Mouse (Mus musculus): Measurements from ENCODE around the gene Snx15. TPM values are rescaled to one million over a fixed set of nuclear protein-coding genes. Genes with fewer than 3 reads are reported as not detected.

Gene Snx15
- polyA plus RNA-seq, 1 experiment from 2014 or later = 23.8 TPM

DNA sequence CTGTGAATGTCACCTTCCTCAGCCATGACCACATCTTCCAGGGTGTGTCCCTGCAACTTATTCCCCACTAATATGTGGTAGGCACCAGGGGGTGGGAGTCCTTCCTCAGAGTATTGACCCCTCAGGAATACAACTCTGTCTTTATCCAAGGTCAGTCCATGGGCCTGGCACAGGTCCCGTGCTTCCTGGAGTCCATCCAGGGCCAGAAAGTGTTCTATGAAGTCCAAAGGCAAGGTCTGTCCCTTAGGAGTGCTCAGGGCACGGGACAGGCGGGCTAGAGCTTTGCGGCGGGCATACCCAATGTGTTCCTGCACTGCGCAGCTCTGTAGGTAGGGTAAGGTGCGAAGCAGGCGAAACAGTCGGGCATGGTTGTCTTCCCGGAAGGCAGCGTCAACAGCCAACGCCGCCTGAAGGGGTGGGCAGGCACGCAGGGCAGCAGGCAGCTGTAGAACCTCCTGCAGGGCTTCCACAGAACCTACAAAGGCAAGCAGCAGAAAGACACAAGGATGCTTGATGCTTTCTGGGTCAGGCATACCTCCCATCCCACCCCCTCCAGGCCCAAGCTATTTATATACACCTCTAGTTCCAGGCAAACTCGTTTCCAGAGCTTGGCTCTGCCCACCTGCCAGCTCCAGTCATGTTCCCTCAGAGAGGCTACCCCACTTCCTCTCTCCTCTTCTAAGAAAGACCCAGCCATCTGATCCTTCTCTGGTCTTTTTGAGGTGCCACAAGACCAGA lies 11.8 kb downstream of the Snx15 start:
- H3K4me3 ChIP-seq (ENCODE audit: low read depth, low read length) = 0 out of 2 replicates have a peak overlapping the region, but pooled peaks have one; percentile 81
- H3K4me1 ChIP-seq (ENCODE audit: control insufficient read depth, insufficient read depth, low read length) = peaks cover 8% of the 10 kb centered on the region
- 94% methylated on average over 15 of the region's 15 CpGs for WGBS
- H3K4me2 ChIP-seq = no peak overlapping the region
- no peak overlapping the region for H3K9ac ChIP-seq (ENCODE audit: low read length)
- H3K9me3 ChIP-seq (ENCODE audit: control insufficient read depth, low read length) = no peaks in the 10 kb centered on the region
- H3K36me3 ChIP-seq (ENCODE audit: control insufficient read depth, insufficient read depth, low read length) = peaks cover 12% of the 10 kb centered on the region; the same call in 1 of the 2 replicates
- H3K27me3 ChIP-seq (ENCODE audit: control insufficient read depth, insufficient read depth, low read length) = no peaks in the 10 kb centered on the region
- DNase-seq (ENCODE audit: low spot score, missing footprints) (peak; percentile 28), ATAC-seq (ENCODE audit: low FRiP score) (no peak)
- no peak overlapping the region for H3K27ac ChIP-seq (ENCODE audit: low read depth, low read length)

DNA sequence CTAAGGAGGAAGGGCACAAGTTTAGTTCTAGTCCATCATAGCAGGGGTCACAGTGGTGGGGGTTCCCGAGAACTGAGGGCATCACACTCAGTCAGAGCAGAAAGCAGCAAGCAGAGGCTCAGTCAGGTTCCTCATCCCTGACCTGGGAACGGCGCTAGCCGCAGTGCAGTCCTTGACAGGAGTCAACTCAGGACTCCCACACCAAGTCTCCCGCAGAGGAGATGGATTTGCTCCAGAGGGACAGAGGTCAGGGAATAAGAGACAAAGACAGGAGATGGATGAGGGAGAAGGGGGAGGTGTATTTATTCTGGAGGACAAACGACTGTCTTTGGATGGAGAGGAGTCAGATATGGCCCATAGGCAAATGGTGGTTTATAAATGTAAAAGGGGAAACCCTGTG lies 15.0 kb downstream of the Snx15 start:
- peak; percentile 69 for DNase-seq (ENCODE audit: low spot score, missing footprints)
- WGBS = 76% methylated on average over 6 of the region's 6 CpGs
- H3K9me3 ChIP-seq (ENCODE audit: control insufficient read depth, low read length) = no peaks in the 10 kb centered on the region

DNA sequence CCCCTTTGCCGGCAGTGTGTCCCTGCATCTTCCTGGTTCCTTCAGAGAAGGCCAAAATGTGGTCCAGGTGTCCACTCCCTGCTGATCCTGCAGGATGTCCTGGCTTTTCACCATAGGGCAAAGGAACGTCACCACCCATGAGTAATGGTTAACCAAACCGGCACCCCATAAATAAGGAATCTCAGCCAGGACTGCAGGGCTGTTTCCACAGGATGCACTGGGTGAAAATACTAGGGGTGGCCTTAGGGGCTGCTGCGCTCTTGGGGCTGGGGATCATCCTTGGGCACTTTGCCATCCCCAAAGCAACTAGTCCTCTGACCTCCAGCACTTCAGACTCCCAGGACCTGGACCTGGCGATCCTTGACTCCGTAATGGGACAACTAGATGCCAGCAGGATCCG lies 22.5 kb downstream of the Snx15 start, which contains the start of gene Naaladl1:
Gene Naaladl1, plus strand, starts transcription at position 197 of the 400 bp plus-strand sequence.
- no peaks in the 10 kb centered on the region for H3K4me1 ChIP-seq (ENCODE audit: control insufficient read depth, insufficient read depth, low read length)
- 88% methylated on average over 7 of the region's 7 CpGs for WGBS
- ATAC-seq (ENCODE audit: low FRiP score) (no peak), DNase-seq (ENCODE audit: low spot score, missing footprints) (no peak)
- H3K4me2 ChIP-seq = no peak within 1 kb of the TSS
- H3K9ac ChIP-seq (ENCODE audit: low read length) = no peak within 1 kb of the TSS
- H3K9me3 ChIP-seq (ENCODE audit: control insufficient read depth, low read length) = no peaks in the 10 kb centered on the region
- no peak within 1 kb of the TSS for H3K4me3 ChIP-seq (ENCODE audit: low read depth, low read length)
- H3K36me3 ChIP-seq (ENCODE audit: control insufficient read depth, insufficient read depth, low read length) = no peaks in the 10 kb centered on the region
- no peaks in the 10 kb centered on the region for H3K27me3 ChIP-seq (ENCODE audit: control insufficient read depth, insufficient read depth, low read length)
- H3K27ac ChIP-seq (ENCODE audit: low read depth, low read length) = no peak within 1 kb of the TSS

More for the DNA sequence above, 15.0 kb downstream of the Snx15 start:
- Histone ChIP-seq H3K27me3 (ENCODE audit: control insufficient read depth, insufficient read depth, low read length) (no peaks in the 10 kb centered on the region), H3K4me2 (no peak overlapping the region), H3K4me3 (ENCODE audit: low read depth, low read length) (no peak overlapping the region), H3K4me1 (ENCODE audit: control insufficient read depth, insufficient read depth, low read length) (peaks cover 8% of the 10 kb centered on the region), H3K36me3 (ENCODE audit: control insufficient read depth, insufficient read depth, low read length) (peaks cover 12% of the 10 kb centered on the region; the same call in 1 of the 2 replicates), H3K9ac (ENCODE audit: low read length) (no peak overlapping the region), H3K27ac (ENCODE audit: low read depth, low read length) (no peak overlapping the region)
- ATAC-seq (ENCODE audit: low FRiP score) = no peak

DNA sequence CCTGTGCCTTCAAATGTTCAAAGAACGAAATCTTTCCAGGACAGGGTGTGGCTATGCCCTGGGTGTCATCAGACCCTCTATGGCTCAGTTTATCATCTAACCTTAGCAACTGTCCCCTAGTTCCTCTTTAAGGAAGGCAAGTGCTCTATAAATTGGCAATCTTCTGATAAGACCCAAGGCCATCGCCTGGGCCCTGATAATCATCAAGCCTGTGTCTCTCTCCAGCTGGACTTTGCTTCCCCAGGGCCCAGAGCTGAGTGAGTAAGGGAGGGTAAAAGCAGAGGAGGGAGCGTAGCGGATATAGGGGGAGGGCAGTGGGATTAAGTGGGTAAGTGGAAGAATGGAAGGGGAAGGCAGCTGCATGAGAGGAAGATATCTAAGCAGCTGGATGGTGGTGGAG lies 23.6 kb downstream of the Snx15 start:
- no peak overlapping the region for H3K27ac ChIP-seq (ENCODE audit: low read depth, low read length)
- WGBS = 75% methylated on average over 4 of the region's 4 CpGs
- H3K9me3 ChIP-seq (ENCODE audit: control insufficient read depth, low read length) = no peaks in the 10 kb centered on the region
- no peaks in the 10 kb centered on the region for H3K27me3 ChIP-seq (ENCODE audit: control insufficient read depth, insufficient read depth, low read length)
- no peak overlapping the region for H3K4me3 ChIP-seq (ENCODE audit: low read depth, low read length)
- H3K4me2 ChIP-seq = no peak overlapping the region
- DNase-seq (ENCODE audit: low spot score, missing footprints) (peak; percentile 28), ATAC-seq (ENCODE audit: low FRiP score) (no peak)
- H3K9ac ChIP-seq (ENCODE audit: low read length) = no peak overlapping the region
- H3K4me1 ChIP-seq (ENCODE audit: control insufficient read depth, insufficient read depth, low read length) = no peaks in the 10 kb centered on the region
- H3K36me3 ChIP-seq (ENCODE audit: control insufficient read depth, insufficient read depth, low read length) = no peaks in the 10 kb centered on the region

DNA sequence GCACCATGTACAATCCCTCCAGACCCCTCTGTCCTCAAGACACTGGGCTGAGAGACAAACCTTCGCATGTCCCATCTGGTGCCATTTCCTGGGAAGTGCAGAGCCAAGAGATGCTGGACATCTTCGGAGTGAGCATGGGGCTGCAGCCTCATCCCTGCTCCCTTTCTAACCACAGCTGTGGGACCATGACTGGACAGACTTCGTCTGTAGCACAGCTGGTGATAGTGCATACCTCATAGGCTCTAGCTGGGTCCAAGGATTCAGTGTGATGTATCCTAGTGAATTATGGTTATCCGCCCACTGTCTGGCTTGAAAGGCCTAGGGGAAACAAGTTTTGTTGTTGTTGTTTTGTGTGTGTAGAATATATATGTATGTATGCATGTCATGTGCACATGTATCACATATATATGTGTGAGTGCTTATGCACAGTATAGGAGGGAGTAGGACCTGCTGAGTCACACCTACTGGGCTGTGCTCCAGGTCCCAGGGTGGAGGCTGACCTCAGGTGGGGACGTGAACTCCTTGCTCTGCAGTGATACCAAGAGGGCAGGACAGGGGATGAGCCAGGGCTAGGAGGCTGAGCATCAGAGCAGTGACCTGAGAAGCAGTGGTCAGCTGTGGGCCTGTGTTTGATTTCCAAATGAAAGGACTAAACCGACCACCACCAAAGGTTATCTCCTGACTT lies 25.8 kb downstream of the Snx15 start:
- ATAC-seq (ENCODE audit: low FRiP score) = no peak
- Histone ChIP-seq H3K9me3 (ENCODE audit: control insufficient read depth, low read length) (no peaks in the 10 kb centered on the region), H3K27ac (ENCODE audit: low read depth, low read length) (no peak overlapping the region), H3K4me3 (ENCODE audit: low read depth, low read length) (no peak overlapping the region), H3K4me2 (no peak overlapping the region), H3K36me3 (ENCODE audit: control insufficient read depth, insufficient read depth, low read length) (no peaks in the 10 kb centered on the region; the same call in none of the 2 replicates), H3K9ac (ENCODE audit: low read length) (no peak overlapping the region), H3K27me3 (ENCODE audit: control insufficient read depth, insufficient read depth, low read length) (no peaks in the 10 kb centered on the region), H3K4me1 (ENCODE audit: control insufficient read depth, insufficient read depth, low read length) (no peaks in the 10 kb centered on the region)
- peak; percentile 67 for DNase-seq (ENCODE audit: low spot score, missing footprints)
- WGBS = 77% methylated on average over 6 of the region's 6 CpGs

DNA sequence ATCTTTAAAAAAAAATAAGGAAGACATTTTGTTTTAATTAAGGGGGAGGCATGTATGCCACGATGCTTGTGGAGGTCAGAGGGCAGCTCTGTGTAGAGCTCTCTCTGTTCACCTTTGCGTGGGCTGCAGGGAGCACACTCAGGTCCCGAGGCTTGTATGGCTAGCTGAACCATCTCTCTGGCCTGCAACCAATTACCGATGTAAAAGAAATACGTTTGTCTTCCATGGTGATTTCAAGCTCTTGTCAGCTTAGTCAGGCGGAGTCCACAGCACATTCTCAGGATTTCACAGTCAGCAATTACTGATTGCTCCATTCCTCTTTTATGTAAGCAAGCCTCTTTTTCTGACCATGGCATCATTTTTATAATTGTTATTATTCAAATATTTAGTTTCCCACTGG lies 26.9 kb downstream of the Snx15 start:
- Histone ChIP-seq H3K27me3 (ENCODE audit: control insufficient read depth, insufficient read depth, low read length) (no peaks in the 10 kb centered on the region), H3K36me3 (ENCODE audit: control insufficient read depth, insufficient read depth, low read length) (no peaks in the 10 kb centered on the region; the same call in none of the 2 replicates), H3K4me1 (ENCODE audit: control insufficient read depth, insufficient read depth, low read length) (no peaks in the 10 kb centered on the region), H3K4me3 (ENCODE audit: low read depth, low read length) (no peak overlapping the region), H3K9me3 (ENCODE audit: control insufficient read depth, low read length) (no peaks in the 10 kb centered on the region), H3K27ac (ENCODE audit: low read depth, low read length) (no peak overlapping the region), H3K9ac (ENCODE audit: low read length) (no peak overlapping the region), H3K4me2 (no peak overlapping the region)
- no peak for ATAC-seq (ENCODE audit: low FRiP score)
- DNase-seq (ENCODE audit: low spot score, missing footprints) = peak; percentile 47
- WGBS = 76% methylated on average over 6 of the region's 6 CpGs

DNA sequence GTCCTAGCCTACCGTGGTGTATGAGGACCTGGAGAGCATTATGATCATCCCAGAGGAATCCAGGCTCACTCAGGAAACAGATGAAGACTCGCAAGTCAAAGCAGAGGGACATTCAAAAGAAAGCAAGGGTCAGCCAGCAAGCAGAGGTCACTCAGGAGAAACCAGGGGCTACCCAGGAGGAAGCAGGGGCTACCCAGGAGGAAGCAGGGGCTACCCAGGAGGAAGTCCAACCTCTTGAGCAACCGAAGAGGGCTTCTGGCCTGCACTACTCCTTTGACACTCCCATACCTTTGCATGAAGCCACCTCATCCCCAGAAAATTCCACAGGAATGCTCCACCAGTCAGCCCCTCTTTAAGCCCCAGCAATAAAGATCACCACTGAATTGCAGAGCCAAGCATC lies 30.3 kb downstream of the Snx15 start:
- WGBS = 89% methylated on average over 3 of the region's 3 CpGs
- H3K4me1 ChIP-seq (ENCODE audit: control insufficient read depth, insufficient read depth, low read length) = no peaks in the 10 kb centered on the region
- peaks cover 6% of the 10 kb centered on the region for H3K36me3 ChIP-seq (ENCODE audit: control insufficient read depth, insufficient read depth, low read length)
- no peak overlapping the region for H3K4me2 ChIP-seq
- no peaks in the 10 kb centered on the region for H3K9me3 ChIP-seq (ENCODE audit: control insufficient read depth, low read length)
- no peak for ATAC-seq (ENCODE audit: low FRiP score)
- no peak for DNase-seq (ENCODE audit: low spot score, missing footprints)
- no peak overlapping the region for H3K9ac ChIP-seq (ENCODE audit: low read length)
- no peaks in the 10 kb centered on the region for H3K27me3 ChIP-seq (ENCODE audit: control insufficient read depth, insufficient read depth, low read length)
- H3K4me3 ChIP-seq (ENCODE audit: low read depth, low read length) = no peak overlapping the region
- H3K27ac ChIP-seq (ENCODE audit: low read depth, low read length) = no peak overlapping the region

DNA sequence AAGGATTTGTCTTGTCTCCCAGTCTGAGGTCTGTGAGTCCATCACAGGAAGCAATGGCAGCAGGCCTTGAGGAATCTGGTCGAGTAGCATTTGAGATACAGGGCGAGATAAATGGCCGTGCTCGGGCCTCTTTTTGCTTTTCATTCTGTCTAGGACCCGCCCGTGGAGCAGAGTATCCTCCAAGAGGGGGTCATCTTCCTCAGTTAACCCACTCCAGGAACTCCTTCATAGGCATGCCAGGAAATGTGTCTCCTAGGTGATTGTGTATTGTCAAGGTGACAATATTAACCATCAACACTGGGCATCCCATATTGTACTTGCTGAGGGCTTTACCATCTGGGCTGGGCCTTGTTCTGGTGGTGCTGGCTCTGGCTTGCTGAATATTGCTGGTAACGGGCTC lies 34.0 kb downstream of the Snx15 start, which contains the start of gene AC131692.1:
Gene AC131692.1, plus strand, starts transcription at position 301 of the 400 bp plus-strand sequence.
- no peak for ATAC-seq (ENCODE audit: low FRiP score)
- no peak for DNase-seq (ENCODE audit: low spot score, missing footprints)

DNA sequence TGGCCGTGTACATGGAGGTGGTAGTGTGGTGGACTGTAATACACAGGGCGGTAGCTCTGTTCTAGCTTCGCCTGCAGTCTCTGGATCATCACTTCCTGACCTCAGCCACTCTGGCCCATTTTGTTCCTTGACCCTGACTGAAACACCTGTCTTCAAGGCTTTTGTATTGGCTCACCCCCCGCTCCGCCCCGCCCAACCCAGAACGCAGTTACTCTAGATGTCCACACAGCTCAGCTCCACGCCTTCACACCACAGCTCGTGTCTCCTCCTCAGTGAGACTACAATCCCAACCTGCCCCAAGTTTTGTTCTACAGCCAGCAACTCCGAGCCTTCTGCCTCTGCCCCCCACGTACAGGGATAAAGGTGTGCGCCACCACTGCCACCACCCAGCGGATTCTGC lies 39.3 kb downstream of the Snx15 start:
- 96% methylated on average over 13 of the region's 13 CpGs for WGBS
- H3K4me2 ChIP-seq = no peak overlapping the region
- ATAC-seq (ENCODE audit: low FRiP score) = no peak

More for the DNA sequence above, 34.0 kb downstream of the Snx15 start, which contains the start of gene AC131692.1:
- Histone ChIP-seq H3K4me3 (ENCODE audit: low read depth, low read length) (no peak within 1 kb of the TSS), H3K4me2 (no peak within 1 kb of the TSS), H3K36me3 (ENCODE audit: control insufficient read depth, insufficient read depth, low read length) (peaks cover 15% of the 10 kb centered on the region), H3K9me3 (ENCODE audit: control insufficient read depth, low read length) (no peaks in the 10 kb centered on the region), H3K9ac (ENCODE audit: low read length) (no peak within 1 kb of the TSS), H3K4me1 (ENCODE audit: control insufficient read depth, insufficient read depth, low read length) (no peaks in the 10 kb centered on the region), H3K27me3 (ENCODE audit: control insufficient read depth, insufficient read depth, low read length) (no peaks in the 10 kb centered on the region), H3K27ac (ENCODE audit: low read depth, low read length) (no peak within 1 kb of the TSS)
- 95% methylated on average over 7 of the region's 7 CpGs for WGBS

More for the DNA sequence above, 39.3 kb downstream of the Snx15 start:
- no peak for DNase-seq (ENCODE audit: low spot score, missing footprints)
- Histone ChIP-seq H3K36me3 (ENCODE audit: control insufficient read depth, insufficient read depth, low read length) (peaks cover 10% of the 10 kb centered on the region; the same call in 1 of the 2 replicates), H3K4me3 (ENCODE audit: low read depth, low read length) (no peak overlapping the region), H3K9ac (ENCODE audit: low read length) (no peak overlapping the region), H3K4me1 (ENCODE audit: control insufficient read depth, insufficient read depth, low read length) (peaks cover 8% of the 10 kb centered on the region), H3K27ac (ENCODE audit: low read depth, low read length) (no peak overlapping the region), H3K9me3 (ENCODE audit: control insufficient read depth, low read length) (no peaks in the 10 kb centered on the region), H3K27me3 (ENCODE audit: control insufficient read depth, insufficient read depth, low read length) (no peaks in the 10 kb centered on the region)
